In genomic region chr10:18388784-18389575, GRCm38 (mm10) we compare ENCODE assay signal across 8 mouse cellular contexts.
DNase-seq lines count a peak whose midpoint lies in the region; ATAC-seq and TF ChIP-seq lines count a peak whose summit lies in the region.

No protein-coding gene starts in this region.

- WGBS in embryonic facial prominence, embryonic 15.5 days: 16% methylated on average over 10 of the region's 10 CpGs
- 26% methylated on average over 10 of the region's 10 CpGs for WGBS in heart, embryonic 16.5 days
- 18% methylated on average over 10 of the region's 10 CpGs for WGBS in lung, adult 2 months

- H3K4me1 ChIP-seq in CH12.LX (ENCODE audit: control insufficient read depth in 1 of 2, insufficient read depth in 2 of 2): peaks cover 0 to 11% of the 10 kb centered on the region in 2 experiments; a peak in 2 of 4 replicates
- peaks cover 13% of the 10 kb centered on the region for H3K4me1 ChIP-seq in embryonic facial prominence, embryonic 15.5 days
- H3K4me1 ChIP-seq in heart, embryonic 16.5 days (ENCODE audit: control insufficient read depth, insufficient read depth, low read length): peaks cover 16% of the 10 kb centered on the region
- no peaks in the 10 kb centered on the region; the same call in 1 of the 2 replicates for H3K4me1 ChIP-seq in lung, adult 2 months (ENCODE audit: control insufficient read depth, insufficient read depth, low read length)

- ATAC-seq in embryonic facial prominence, embryonic 15.5 days (ENCODE audit: insufficient number of reproducible peaks, low FRiP score, low TSS enrichment, low read depth): peak; percentile 75
- ATAC-seq in heart, embryonic 16.5 days (replicated peaks; ENCODE audit: extremely low read depth, insufficient read depth, low FRiP score): peak; percentile 80
- no peak for ATAC-seq in activated CD4-positive, CD25-positive, alpha-beta regulatory T cell, adult 4 months

- H3K4me3 ChIP-seq in CH12.LX (replicated peaks in 1 of 3; ENCODE audit: low read depth in 2 of 3, low read length in 2 of 3, poor library complexity in 1 of 3): no peak overlapping the region
- H3K4me3 ChIP-seq in embryonic facial prominence, embryonic 15.5 days (replicated peaks): no peak overlapping the region
- H3K4me3 ChIP-seq in heart, embryonic 16.5 days (ENCODE audit: low read length): no peak overlapping the region
- H3K4me3 ChIP-seq in lung, adult 2 months (replicated peaks; ENCODE audit: extremely low read depth, low read depth, low read length): no peak overlapping the region

- TF ChIP-seq POLR2A in CH12.LX (IDR thresholded peaks at IDR 0.05; ENCODE audit: low read depth, low read length): no peak
- no peak for TF ChIP-seq POLR2A in lung, adult 2 months (IDR thresholded peaks at IDR 0.05; ENCODE audit: borderline replicate concordance, extremely low read depth, low read depth, low read length)

- H3K9ac ChIP-seq in CH12.LX (ENCODE audit: insufficient read depth, low read depth): no peak overlapping the region
- no peak overlapping the region for H3K9ac ChIP-seq in embryonic facial prominence, embryonic 15.5 days
- 0 out of 2 replicates have a peak overlapping the region, but pooled peaks have one; percentile 1 for H3K9ac ChIP-seq in heart, embryonic 16.5 days (ENCODE audit: low read length)

- no peak overlapping the region for H3K4me2 ChIP-seq in CH12.LX (ENCODE audit: insufficient read depth, low read depth, poor library complexity, severe bottlenecking)
- peak overlapping the region; percentile 33 for H3K4me2 ChIP-seq in embryonic facial prominence, embryonic 15.5 days (replicated peaks)
- peak overlapping the region; percentile 39 for H3K4me2 ChIP-seq in heart, embryonic 16.5 days (ENCODE audit: low read depth, low read length)

- in situ Hi-C loops in CH12.LX (cut with MboI; ENCODE audit: low pct_ligation_motif_present, low pct_unique_long_range_greater_than_20kb, low sequenced_read_pairs): no loop called here

- peak; percentile 55 to 83 for TF ChIP-seq CTCF in CH12.LX (conservative IDR thresholded peaks at IDR 0.05 in 1 of 2, IDR thresholded peaks at IDR 0.05 in 1 of 2; ENCODE audit: low read depth in 2 of 2, low read length in 2 of 2)
- TF ChIP-seq CTCF in lung, adult 2 months (IDR thresholded peaks at IDR 0.05; ENCODE audit: insufficient read depth, low read length): peak; percentile 53

- H3K27me3 ChIP-seq in CH12.LX (replicated peaks): no peaks in the 10 kb centered on the region
- H3K27me3 ChIP-seq in embryonic facial prominence, embryonic 15.5 days: no peaks in the 10 kb centered on the region
- H3K27me3 ChIP-seq in heart, embryonic 16.5 days (ENCODE audit: control insufficient read depth, insufficient read depth, low read length): no peaks in the 10 kb centered on the region

- H3K79me2 ChIP-seq in CH12.LX (replicated peaks; ENCODE audit: control insufficient read depth, extremely low read depth, insufficient read depth, poor library complexity, severe bottlenecking): no peaks in the 10 kb centered on the region

- TF ChIP-seq RAD21 in CH12.LX (IDR thresholded peaks at IDR 0.05; ENCODE audit: low read depth, low read length): peak; percentile 72

- dilution Hi-C loops in CH12.LX (cut with MboI; ENCODE audit: extremely low pct_ligation_motif_present, extremely low pct_unique_long_range_greater_than_20kb, low sequenced_read_pairs): no loop called here

- TF ChIP-seq EP300 in CH12.LX (IDR thresholded peaks at IDR 0.05; ENCODE audit: low read length): no peak

- no peak overlapping the region for H3K27ac ChIP-seq in CH12.LX (ENCODE audit: insufficient read depth, low read depth)
- H3K27ac ChIP-seq in embryonic facial prominence, embryonic 15.5 days (replicated peaks): 0 out of 2 replicates have a peak overlapping the region, but pooled peaks have one; percentile 8
- peak overlapping the region; percentile 43 for H3K27ac ChIP-seq in heart, embryonic 16.5 days (ENCODE audit: low read length)

- peak; percentile 68 for DNase-seq in CH12.LX (ENCODE audit: extremely low read depth)
- DNase-seq in adrenal gland, adult 18-20 months (ENCODE audit: low spot score in 2 of 2): peak; percentile 26 to 31
- DNase-seq in kidney, postnatal 10 days: peak; percentile 86
- peak; percentile 46 for DNase-seq in lung, adult 2 months
- DNase-seq in ovary, postnatal 36 days (ENCODE audit: low spot score): peak; percentile 38

- H3K36me3 ChIP-seq in CH12.LX (replicated peaks in 1 of 2; ENCODE audit: control insufficient read depth in 1 of 2, insufficient read depth in 1 of 2, low read length in 1 of 2): no peaks in the 10 kb centered on the region
- H3K36me3 ChIP-seq in embryonic facial prominence, embryonic 15.5 days: no peaks in the 10 kb centered on the region
- H3K36me3 ChIP-seq in heart, embryonic 16.5 days (ENCODE audit: control insufficient read depth, insufficient read depth): no peaks in the 10 kb centered on the region

- no peaks in the 10 kb centered on the region for H3K9me3 ChIP-seq in CH12.LX (replicated peaks; ENCODE audit: low read length)
- H3K9me3 ChIP-seq in embryonic facial prominence, embryonic 15.5 days (replicated peaks): no peaks in the 10 kb centered on the region
- H3K9me3 ChIP-seq in heart, embryonic 16.5 days (replicated peaks; ENCODE audit: control insufficient read depth, low read length): no peaks in the 10 kb centered on the region

TF ChIP-seq in CH12.LX, 34 proteins besides CTCF, POLR2A, EP300 and RAD21:
- TF ChIP-seq RCOR1 (conservative IDR thresholded peaks at IDR 0.05; ENCODE audit: low read depth, low read length) (no peak), SMC3 (IDR thresholded peaks at IDR 0.05; ENCODE audit: low read depth, low read length) (peak; percentile 80)

Comparison
In these comparisons a context has a peak if more than half of its experiments do, and no peak if none do; other contexts are left out.
1. DNase-seq: peak in every context shown above with its lines; median percentile 86 in kidney, postnatal 10 days; 68 in CH12.LX; 46 in lung, adult 2 months; 38 in ovary, postnatal 36 days; 28 in adrenal gland, adult 18-20 months.